Mouse (Mus musculus) G1E (cell line): ENCODE measurements at regions not wholly inside any gene's neighbourhood (a gene's known extent, or its start where the extent isn't known, plus 50 kb on each side); places are given as distances from the start of the nearest gene placed in this dataset.

Source experiments
- ATAC-seq: 2 replicates; pipeline ENCODE4 v1.8.0; 2016; ENCODE audit warnings: mild to moderate bottlenecking; ENCODE audit not compliant: insufficient number of reproducible peaks, poor library complexity, low FRiP score, severe bottlenecking; ENCODE audit errors: extremely low read depth
- DNase-seq: peaks from one replicate; pipeline ENCODE4 v3.0.0; 2012; ENCODE audit warnings: low spot score
- H3K27me3 ChIP-seq: 2 replicates; pipeline ENCODE4 v1.6.1; 2012; ENCODE audit warnings: mild to moderate bottlenecking, low read length, inconsistent platforms; ENCODE audit not compliant: insufficient read depth
- H3K36me3 ChIP-seq: replicated peaks from 2 replicates; pipeline ENCODE3; 2012; ENCODE audit warnings: mild to moderate bottlenecking, inconsistent platforms
- H3K4me1 ChIP-seq: 2 replicates; pipeline ENCODE4 v1.6.1; 2012; ENCODE audit warnings: low read depth, low read length, inconsistent platforms, mixed read lengths; ENCODE audit not compliant: insufficient read depth
- H3K4me3 ChIP-seq: 2 replicates; pipeline ENCODE4 v1.5.1; 2012; ENCODE audit warnings: low read depth, mild to moderate bottlenecking, inconsistent platforms, low read length, moderate library complexity, mixed read lengths
- H3K9me3 ChIP-seq: replicated peaks from 2 replicates; pipeline ENCODE4 v1.6.1; 2012; ENCODE audit warnings: inconsistent platforms
- CTCF ChIP-seq: IDR thresholded peaks from 2 replicates; pipeline ENCODE4 v1.5.1; 2012; ENCODE audit warnings: low read depth, low read length, inconsistent platforms, mixed read lengths
- GATA1 ChIP-seq: IDR thresholded peaks from 2 replicates; pipeline ENCODE4 v1.6.1; 2012; ENCODE audit warnings: borderline replicate concordance, low read length, inconsistent platforms, mixed read lengths
- GATA2 ChIP-seq: IDR thresholded peaks from 2 replicates; pipeline ENCODE4 v1.6.1; 2012; ENCODE audit warnings: low read depth, low read length, inconsistent platforms, borderline replicate concordance
- POLR2AphosphoS5 ChIP-seq: IDR thresholded peaks from 2 replicates; pipeline ENCODE4 v1.6.1; 2012; ENCODE audit warnings: low read depth, low read length, inconsistent platforms; ENCODE audit not compliant: insufficient replicate concordance
- TAL1 ChIP-seq: conservative IDR thresholded peaks from 2 replicates; pipeline ENCODE4 v1.6.1; 2012; ENCODE audit warnings: low read depth, low read length, inconsistent platforms, mixed read lengths

- peaks cover 7% of the 10 kb centered on the region for H3K36me3 ChIP-seq
- H3K9me3 ChIP-seq, result no peaks in the 10 kb centered on the region
- H3K4me3 ChIP-seq, result no peak overlapping the region
- no peak for TF ChIP-seq GATA1
- TF ChIP-seq POLR2AphosphoS5, result no peak
- no peak for TF ChIP-seq TAL1
- no peak for TF ChIP-seq GATA2
- no peak for TF ChIP-seq CTCF
- H3K27me3 ChIP-seq, result peaks cover 16% of the 10 kb centered on the region
- DNase-seq (no peak), ATAC-seq (no peak)
- H3K4me1 ChIP-seq, result peaks cover 27% of the 10 kb centered on the region
Measured at GRCm38 (mm10) chr6:51272136-51272736, 160.2 kb upstream of the Nfe2l3 start.

DNA sequence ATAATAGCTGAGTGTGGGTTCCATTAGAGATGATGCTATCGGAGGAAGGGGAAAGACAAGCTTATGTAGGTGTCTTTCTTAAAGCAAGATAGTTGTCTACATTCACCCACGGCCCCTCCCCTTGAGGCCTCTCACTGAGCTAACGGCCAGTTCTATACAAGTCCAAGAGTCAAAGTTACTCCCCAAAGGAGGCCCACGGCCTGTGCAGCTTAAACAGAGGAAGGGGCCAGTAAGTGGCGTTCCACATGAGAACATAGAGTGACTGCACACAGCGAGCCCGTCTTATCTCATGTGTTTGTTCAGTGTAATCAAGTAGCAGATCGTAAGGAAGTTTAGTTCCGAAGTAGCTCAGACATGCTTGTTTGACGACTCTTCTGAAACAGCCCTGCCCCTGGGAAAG, 153.0 kb upstream of the Nfe2l3 start:
- DNase-seq, result no peak
- no peak for ATAC-seq
- Histone ChIP-seq H3K4me1 (no peaks in the 10 kb centered on the region), H3K4me3 (no peak overlapping the region), H3K9me3 (no peaks in the 10 kb centered on the region), H3K27me3 (peaks cover 27% of the 10 kb centered on the region), H3K36me3 (no peaks in the 10 kb centered on the region)
- TF ChIP-seq GATA2 (no peak), POLR2AphosphoS5 (no peak), TAL1 (no peak), CTCF (no peak), GATA1 (no peak)

- Histone ChIP-seq H3K36me3 (no peaks in the 10 kb centered on the region), H3K4me3 (no peak overlapping the region), H3K4me1 (no peaks in the 10 kb centered on the region), H3K9me3 (no peaks in the 10 kb centered on the region), H3K27me3 (peaks cover 27% of the 10 kb centered on the region)
- DNase-seq (no peak), ATAC-seq (no peak)
- TF ChIP-seq GATA2 (no peak), CTCF (no peak), GATA1 (no peak), POLR2AphosphoS5 (no peak), TAL1 (no peak)
Measured at GRCm38 (mm10) chr6:51280231-51280630, 152.2 kb upstream of the Nfe2l3 start.

DNA sequence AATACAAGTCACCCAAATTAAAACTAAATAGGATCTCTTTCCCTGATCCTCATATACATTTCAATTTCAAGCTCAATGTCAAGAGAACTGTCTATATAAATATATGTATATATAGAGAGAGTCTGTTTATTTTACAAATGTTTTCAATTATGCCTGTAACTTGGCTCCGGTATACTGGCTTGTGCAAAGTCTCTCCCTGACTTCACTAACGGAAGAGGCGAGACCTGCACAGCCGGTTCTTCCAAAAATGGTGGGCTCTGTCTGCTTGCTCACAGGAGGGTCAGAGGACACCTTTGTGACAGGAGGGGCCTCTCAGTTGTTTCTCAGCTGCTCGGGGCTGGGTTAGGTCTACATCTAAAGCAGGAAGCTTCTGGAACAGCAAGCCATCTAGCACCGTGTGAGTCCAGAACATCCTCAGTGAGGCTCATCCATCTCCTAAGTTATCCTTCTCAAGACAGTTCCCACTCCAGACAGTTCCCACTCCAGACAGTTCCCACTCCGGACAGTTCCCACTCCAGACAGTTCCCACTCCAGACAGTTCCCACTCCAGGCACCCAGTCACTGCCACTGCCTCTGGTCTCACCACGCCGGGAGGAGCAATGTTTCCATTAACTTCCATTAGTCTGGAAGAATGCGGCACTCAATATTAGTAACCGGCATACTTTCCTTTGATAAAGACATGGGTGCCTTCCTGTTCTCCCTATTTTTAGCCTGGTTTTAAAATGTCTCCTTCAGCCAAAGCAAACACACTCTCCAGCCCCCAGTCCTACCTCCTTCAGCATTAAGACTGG, 148.4 kb upstream of the Nfe2l3 start:
- H3K4me1 ChIP-seq, result no peaks in the 10 kb centered on the region
- no peak for DNase-seq
- no peak for ATAC-seq
- no peaks in the 10 kb centered on the region for H3K9me3 ChIP-seq
- H3K27me3 ChIP-seq, result peaks cover 19% of the 10 kb centered on the region; the same call in 1 of the 2 replicates
- no peaks in the 10 kb centered on the region for H3K36me3 ChIP-seq
- H3K4me3 ChIP-seq, result no peak overlapping the region
- TF ChIP-seq GATA2 (no peak), CTCF (no peak), TAL1 (no peak), GATA1 (no peak), POLR2AphosphoS5 (no peak)

DNA sequence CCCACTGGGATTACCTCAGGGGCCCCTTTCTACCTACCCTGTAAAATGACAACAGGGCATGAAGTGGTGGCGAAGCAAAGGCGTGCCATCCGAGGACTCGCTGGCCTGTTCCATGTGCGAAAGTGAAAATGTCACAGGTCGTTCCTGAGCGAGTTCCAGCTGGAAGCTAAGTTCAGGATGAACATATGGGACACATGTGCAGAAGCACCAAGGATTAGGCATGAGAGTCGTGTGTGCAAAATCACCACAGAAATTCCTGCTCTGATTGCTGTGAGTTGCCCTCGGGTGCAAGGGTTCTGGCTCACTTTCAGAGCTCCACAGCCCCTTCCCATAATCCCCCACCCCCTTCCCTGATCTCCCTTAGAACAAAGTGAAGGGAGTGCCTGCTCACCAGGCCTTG, 147.6 kb upstream of the Nfe2l3 start:
- no peak for ATAC-seq
- Histone ChIP-seq H3K36me3 (no peaks in the 10 kb centered on the region), H3K4me3 (no peak overlapping the region), H3K9me3 (no peaks in the 10 kb centered on the region), H3K27me3 (peaks cover 19% of the 10 kb centered on the region; the same call in 1 of the 2 replicates), H3K4me1 (no peaks in the 10 kb centered on the region)
- TF ChIP-seq POLR2AphosphoS5 (no peak), GATA2 (no peak), GATA1 (no peak), CTCF (no peak), TAL1 (no peak)
- no peak for DNase-seq

- DNase-seq (no peak), ATAC-seq (no peak)
- Histone ChIP-seq H3K4me3 (no peak overlapping the region), H3K4me1 (no peaks in the 10 kb centered on the region), H3K27me3 (peaks cover 9% of the 10 kb centered on the region; the same call in 1 of the 2 replicates), H3K36me3 (no peaks in the 10 kb centered on the region), H3K9me3 (no peaks in the 10 kb centered on the region)
- TF ChIP-seq GATA2 (no peak), CTCF (no peak), POLR2AphosphoS5 (no peak), TAL1 (no peak)
Measured at GRCm38 (mm10) chr6:51286836-51287235, 145.6 kb upstream of the Nfe2l3 start.

- DNase-seq (no peak), ATAC-seq (no peak)
- TF ChIP-seq TAL1 (no peak), GATA1 (no peak), POLR2AphosphoS5 (no peak), CTCF (no peak), GATA2 (no peak)
- no peaks in the 10 kb centered on the region for H3K9me3 ChIP-seq
- peaks cover 7% of the 10 kb centered on the region; the same call in 1 of the 2 replicates for H3K27me3 ChIP-seq
- no peak overlapping the region for H3K4me3 ChIP-seq
- no peaks in the 10 kb centered on the region for H3K36me3 ChIP-seq
- no peaks in the 10 kb centered on the region for H3K4me1 ChIP-seq
Measured at GRCm38 (mm10) chr6:51287383-51287782, 145.1 kb upstream of the Nfe2l3 start.
